Mouse (Mus musculus): ENCODE results near the gene Stum.

Stum gene

DNA sequence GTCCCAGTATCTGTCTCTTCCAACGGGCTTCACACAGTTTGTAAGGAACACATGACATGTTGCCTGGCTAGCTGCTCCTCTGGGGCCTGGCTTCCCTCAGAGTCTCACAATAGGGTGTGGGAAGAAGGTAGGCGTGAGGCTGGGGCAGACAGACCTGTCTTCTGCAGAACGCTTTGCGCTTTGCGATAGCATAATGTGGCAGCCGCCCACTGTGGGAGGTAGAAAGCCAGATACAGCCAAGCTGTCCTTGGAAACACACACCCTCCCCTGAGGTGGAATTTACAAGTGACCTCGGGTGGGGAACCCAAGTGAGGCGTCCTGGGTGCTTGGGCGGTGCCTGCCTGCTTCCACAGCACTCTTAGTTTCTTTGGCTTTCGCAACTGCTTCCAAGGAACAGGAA lies 98.8 kb downstream of the Stum start:
- no peak for DNase-seq (ENCODE audit: low spot score)

DNA sequence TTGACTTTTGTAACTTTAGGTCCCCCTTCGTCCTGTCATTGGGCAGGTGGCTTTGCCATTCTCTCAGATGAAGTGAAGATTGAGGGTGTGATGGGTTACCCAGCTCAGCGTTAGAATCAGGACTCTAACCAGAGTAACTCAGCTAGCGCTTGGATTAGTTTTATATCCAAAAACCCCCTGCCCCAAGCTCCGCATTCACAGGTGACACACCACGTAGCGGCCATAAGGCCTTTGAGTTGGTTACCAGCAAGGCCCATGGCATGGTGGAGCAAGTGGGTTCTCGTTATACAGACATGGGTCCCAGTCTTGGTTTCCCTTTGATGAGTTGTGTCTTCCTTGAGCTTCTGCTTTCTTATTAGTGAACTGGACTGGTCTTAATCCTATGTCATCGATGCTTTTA lies 99.4 kb downstream of the Stum start:
- no peak for DNase-seq (ENCODE audit: low spot score)

All from ovary, postnatal 10 days (tissue).